Mouse (Mus musculus) neutrophil, adult 65 days (primary cell): ENCODE measurements around the gene Pdcd6ip. TPM values are rescaled to one million over a fixed set of nuclear protein-coding genes. Genes with fewer than 3 reads are reported as not detected.

Source experiments
- total RNA-seq: library from RNA; stranded (reverse); gene quantifications from 2 replicates; pipeline ENCODE4 v1.2.4, GENCODE M21; 2023

Pdcd6ip gene
- total RNA-seq = 122 and 130 TPM in 2 replicates

GRCm38 (mm10) chr9:113707481-113708360 lies at the start of gene Pdcd6ip:
Gene Pdcd6ip (minus strand): TSS chr9:113708259.

GRCm38 (mm10) chr9:113741108-113741636 lies 33.1 kb upstream of the Pdcd6ip start, which contains the start of gene Clasp2:
Gene Clasp2 (plus strand): TSS chr9:113741473.

Other genes with a start within 250 kb of the Pdcd6ip start
- gene Clasp2, start 33.2 kb upstream of the Pdcd6ip start, total RNA-seq = 23.9 and 39.7 TPM in 2 replicates
- 108 and 156 TPM in 2 replicates for gene Ubp1, start 222.7 kb upstream of the Pdcd6ip start, total RNA-seq